Mouse (Mus musculus) thymus, adult 2 months (tissue): ENCODE results near the gene Zfp563. TPM values are rescaled to one million over a fixed set of nuclear protein-coding genes. Genes with fewer than 3 reads are reported as not detected.

Experiments used
- DNase-seq: peaks from one replicate; pipeline ENCODE4 v3.0.0; 2021
- H3K27ac ChIP-seq: fragments of 200-500 bp; 2 replicates; pipeline ENCODE4 v1.5.1; 2012; ENCODE audit warnings: low read length, control low read depth; ENCODE audit not compliant: control insufficient read depth, insufficient read depth
- H3K27me3 ChIP-seq: fragments of 200-500 bp; 2 replicates; pipeline ENCODE4 v1.6.1; 2012; ENCODE audit warnings: mild to moderate bottlenecking, low read length, moderate library complexity, mixed read lengths; ENCODE audit not compliant: control insufficient read depth, insufficient read depth
- H3K36me3 ChIP-seq: fragments of 200-500 bp; 2 replicates; pipeline ENCODE4 v1.6.1; 2012; ENCODE audit warnings: mild to moderate bottlenecking, low read length, moderate library complexity; ENCODE audit not compliant: control insufficient read depth, insufficient read depth
- H3K4me1 ChIP-seq: fragments of 200-500 bp; replicated peaks from 2 replicates; pipeline ENCODE4 v1.6.1; 2012; ENCODE audit warnings: low read length; ENCODE audit not compliant: control insufficient read depth, insufficient read depth
- H3K4me3 ChIP-seq: fragments of 200-500 bp; 2 replicates; pipeline ENCODE4 v1.5.1; 2012; ENCODE audit warnings: mild to moderate bottlenecking, low read length, control low read depth, moderate library complexity; ENCODE audit not compliant: control insufficient read depth, insufficient read depth
- CTCF ChIP-seq: fragments of 200-500 bp; IDR thresholded peaks from 2 replicates; pipeline ENCODE4 v1.5.1; 2012; ENCODE audit warnings: mild to moderate bottlenecking, control low read depth, low read length, moderate library complexity, borderline replicate concordance; ENCODE audit not compliant: control insufficient read depth, poor library complexity, insufficient read depth; ENCODE audit errors: extremely low read depth
- POLR2A ChIP-seq: fragments of 200-500 bp; IDR thresholded peaks from 2 replicates; pipeline ENCODE4 v1.6.1; 2012; ENCODE audit warnings: mild to moderate bottlenecking, low read length, control low read depth, moderate library complexity; ENCODE audit not compliant: control insufficient read depth, poor library complexity, insufficient read depth; ENCODE audit errors: extremely low read depth
- WGBS: fragments of 180-500 bp; shearing (Covaris S2); methylation state at CpG from one replicate; pipeline ENCODE4 v1.1.7; 2018; 5-methylcytosine and 5-hydroxymethylcytosine counted together
- polyA plus RNA-seq: library from polyadenylated mRNA; depleted of rRNA; stranded (reverse); fragments of >200 nt; gene quantifications from 2 replicates; pipeline ENCODE4 v1.2.3, GENCODE M21; 2012; rRNA removed

Gene Zfp563
- polyA plus RNA-seq, 1 experiment = 2.4 TPM

DNA sequence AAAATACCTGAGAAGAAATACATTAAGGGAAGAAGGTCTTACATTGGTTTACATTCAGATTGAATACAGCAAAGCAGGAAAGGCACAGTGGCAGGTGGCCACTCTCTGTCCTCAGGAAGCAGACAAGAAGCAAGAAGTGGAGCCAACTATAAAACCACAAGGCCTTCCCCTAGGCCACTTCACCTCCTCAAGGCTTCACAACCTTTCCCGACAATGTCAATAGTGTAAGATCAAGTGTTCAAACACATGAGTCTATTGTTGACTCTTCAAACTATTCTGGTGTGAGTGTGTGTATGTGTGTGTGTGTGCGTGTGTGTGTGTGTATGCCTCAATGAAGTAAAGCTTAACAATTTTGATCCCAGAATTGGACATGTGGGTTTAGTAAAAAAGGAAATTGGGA is 8.3 kb downstream of the Zfp563 start:
- DNase-seq = no peak
- 66% methylated on average over 2 of the region's 2 CpGs for WGBS
- Histone ChIP-seq H3K4me3 (no peak overlapping the region), H3K27me3 (no peaks in the 10 kb centered on the region), H3K27ac (no peak overlapping the region), H3K36me3 (no peaks in the 10 kb centered on the region), H3K4me1 (peaks cover 5% of the 10 kb centered on the region; the same call in 1 of the 2 replicates)
- TF ChIP-seq CTCF (no peak), POLR2A (no peak)

DNA sequence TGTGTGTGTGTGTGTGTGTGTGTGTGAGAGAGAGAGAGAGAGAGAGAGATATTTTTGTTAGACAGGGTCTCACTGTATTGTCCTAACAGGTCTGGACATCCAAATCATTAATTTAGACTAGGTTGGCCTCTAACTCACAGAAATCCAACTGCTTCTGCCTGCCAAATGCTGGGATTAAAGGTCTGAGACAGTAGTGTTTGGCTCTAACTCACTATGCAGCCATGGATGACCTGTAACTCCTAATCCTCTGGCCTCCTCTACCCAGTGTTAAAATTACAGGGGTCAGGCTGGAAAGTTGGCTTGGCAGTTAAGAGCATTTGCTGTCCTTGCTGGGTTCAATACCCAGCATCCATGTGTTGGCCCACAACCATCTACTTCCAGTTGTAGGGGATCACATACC is 35.4 kb downstream of the Zfp563 start:
- TF ChIP-seq POLR2A (no peak), CTCF (no peak)
- Histone ChIP-seq H3K27ac (no peak overlapping the region), H3K4me3 (no peak overlapping the region), H3K4me1 (no peaks in the 10 kb centered on the region), H3K36me3 (no peaks in the 10 kb centered on the region), H3K27me3 (no peaks in the 10 kb centered on the region)
- no peak for DNase-seq

DNA sequence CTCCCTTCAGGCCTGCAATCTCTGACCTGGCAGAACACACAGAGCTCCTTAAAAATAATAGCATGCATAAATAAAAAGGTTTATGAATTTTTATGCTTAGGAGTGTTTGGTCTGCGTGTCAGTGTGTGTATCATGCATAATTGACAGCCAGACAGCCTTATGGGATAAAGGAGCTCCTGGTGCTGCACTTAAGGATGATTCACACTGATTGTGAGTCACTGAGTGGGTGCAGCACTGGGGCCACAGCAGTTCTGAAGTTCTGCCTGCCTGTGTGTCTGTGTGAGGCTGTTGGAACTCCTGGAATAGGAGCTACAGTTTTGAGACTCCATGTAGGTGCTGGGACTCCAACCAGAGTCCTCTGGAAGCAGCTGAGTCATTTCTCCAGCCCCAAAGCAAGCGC is 37.1 kb downstream of the Zfp563 start:
- TF ChIP-seq POLR2A = no peak
- TF ChIP-seq CTCF = no peak
- Histone ChIP-seq H3K27me3 (no peaks in the 10 kb centered on the region), H3K27ac (no peak overlapping the region), H3K4me1 (no peaks in the 10 kb centered on the region), H3K4me3 (no peak overlapping the region), H3K36me3 (no peaks in the 10 kb centered on the region)
- WGBS = 64% methylated on average over 2 of the region's 2 CpGs
- DNase-seq = no peak

- Histone ChIP-seq H3K36me3 (no peaks in the 10 kb centered on the region), H3K27ac (no peak within 1 kb of the TSS), H3K27me3 (no peaks in the 10 kb centered on the region), H3K4me3 (no peak within 1 kb of the TSS), H3K4me1 (no peaks in the 10 kb centered on the region)
- WGBS = 81% methylated on average over 18 of the region's 18 CpGs
- TF ChIP-seq CTCF (no peak), POLR2A (no peak)
- no peak for DNase-seq
Observed at GRCm38 (mm10) chr17:33139261-33139820, 50.2 kb downstream of the Zfp563 start, which contains the start of gene Morc2b. TSS of gene Morc2b (minus strand) at chr17:33139683.

Other genes starting within 250 kb of the Zfp563 start
- 0.34 and 0.37 TPM in 2 replicates for gene Zfp870, start 197.7 kb upstream of the Zfp563 start, polyA plus RNA-seq
- 0.23 and 1.6 TPM in 2 replicates for gene Cyp4f14, start 172.0 kb upstream of the Zfp563 start, polyA plus RNA-seq
- gene Cyp4f13, start 141.9 kb upstream of the Zfp563 start, polyA plus RNA-seq = 38.7 and 39.0 TPM in 2 replicates
- 2.0 TPM in 2 replicates for gene Zfp472, start 123.5 kb upstream of the Zfp563 start, polyA plus RNA-seq
- 4.9 and 6.4 TPM in 2 replicates for gene Zfp952, start 96.2 kb upstream of the Zfp563 start, polyA plus RNA-seq
- 1.1 and 1.2 TPM in 2 replicates for gene Zfp763, start 55.9 kb upstream of the Zfp563 start, polyA plus RNA-seq
- not detected in 2 replicates for gene 4921501E09Rik, start 21.3 kb upstream of the Zfp563 start, polyA plus RNA-seq
- gene Morc2b, start 50.4 kb downstream of the Zfp563 start, polyA plus RNA-seq = not detected in 2 replicates
- not detected in 2 replicates for gene Olfr55, start 79.1 kb downstream of the Zfp563 start, polyA plus RNA-seq
- not detected in 2 replicates for gene Olfr239, start 102.0 kb downstream of the Zfp563 start, polyA plus RNA-seq
- gene Olfr1564, start 132.4 kb downstream of the Zfp563 start, polyA plus RNA-seq = not detected in 2 replicates
- 2.6 and 2.8 TPM in 2 replicates for gene Zfp955a, start 165.8 kb downstream of the Zfp563 start, polyA plus RNA-seq
- gene Olfr63, start 175.4 kb downstream of the Zfp563 start, polyA plus RNA-seq = not detected in 2 replicates
- gene Zfp955b, start 200.2 kb downstream of the Zfp563 start, polyA plus RNA-seq = 4.0 and 4.8 TPM in 2 replicates